Mouse (Mus musculus) embryo, embryonic 11 days (tissue): Measurements from ENCODE around the gene Armc7.
"Not testable (repeated sequence)": the region's sequence is repeated elsewhere in the genome, so short reads cannot be mapped to it uniquely, and the experiment has no call there.

Experiments used
- DNase-seq: peaks from one replicate; pipeline ENCODE4 v3.0.0-alpha.2; 2015

Armc7 gene

DNA sequence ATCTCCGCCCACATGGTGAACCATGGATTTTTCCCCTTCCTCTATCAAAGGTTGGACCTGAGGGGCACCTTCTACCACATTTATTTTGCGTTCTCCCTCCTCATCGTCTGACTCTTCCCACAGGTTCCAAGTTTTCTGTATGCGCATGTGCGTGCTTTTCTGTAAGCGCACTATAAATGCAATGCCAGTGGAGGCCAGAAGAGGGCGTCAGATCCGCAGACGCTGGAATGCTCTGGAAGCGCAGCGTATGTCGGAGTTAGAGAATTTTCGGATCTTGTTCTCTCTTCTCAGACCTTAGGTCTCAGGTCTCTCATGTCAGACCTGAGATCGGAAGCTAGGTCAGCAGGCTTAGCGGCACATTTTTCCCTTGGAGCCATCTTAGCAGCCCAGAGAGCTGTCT, 19.8 kb upstream of the Armc7 start:
- DNase-seq: no peak

GRCm38 (mm10) chr11:115456182-115456581, 19.3 kb upstream of the Armc7 start:
- DNase-seq: no peak

DNA sequence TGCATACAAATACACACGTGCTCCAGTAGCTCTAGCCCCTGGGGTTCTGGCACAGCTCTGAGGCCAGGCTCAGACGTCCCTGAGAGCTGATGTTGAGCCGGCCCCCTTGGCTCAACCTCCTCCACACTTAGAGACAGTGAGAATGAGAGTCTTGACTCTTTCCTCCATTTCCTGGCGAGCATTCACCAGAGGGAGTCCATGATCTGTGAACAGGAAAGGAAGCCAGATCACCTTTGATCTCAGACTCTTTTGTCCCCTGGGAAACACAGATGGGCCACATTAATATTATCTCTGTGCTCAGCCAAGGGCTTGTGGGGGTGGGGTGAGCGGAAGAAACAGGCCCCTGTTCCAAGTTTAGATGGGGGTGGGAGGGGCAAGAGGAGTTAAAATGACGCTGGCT, 18.1 kb upstream of the Armc7 start:
- DNase-seq: peak; percentile 26

GRCm38 (mm10) chr11:115460976-115461375, 14.5 kb upstream of the Armc7 start:
- DNase-seq: no peak

DNA sequence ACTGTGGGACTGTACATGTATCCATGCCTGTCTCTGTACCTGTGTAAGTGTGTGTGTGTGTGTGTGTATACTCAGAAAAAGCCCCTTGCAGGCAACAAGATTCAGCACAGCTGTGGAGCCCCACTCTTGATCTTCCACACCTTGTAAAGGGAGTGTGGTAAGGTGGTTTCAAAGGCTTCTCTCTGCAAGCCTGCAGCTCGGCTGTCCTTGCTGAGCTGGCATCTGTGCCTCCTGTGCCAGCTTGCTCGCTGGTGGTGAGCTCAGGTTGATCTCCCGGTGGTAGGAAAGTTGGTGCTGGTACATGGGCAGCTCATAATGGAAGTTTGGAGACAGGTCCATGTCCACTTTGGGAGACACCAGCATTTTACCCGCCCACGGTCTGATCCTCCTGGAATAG, 13.6 kb upstream of the Armc7 start:
- DNase-seq: no peak

DNA sequence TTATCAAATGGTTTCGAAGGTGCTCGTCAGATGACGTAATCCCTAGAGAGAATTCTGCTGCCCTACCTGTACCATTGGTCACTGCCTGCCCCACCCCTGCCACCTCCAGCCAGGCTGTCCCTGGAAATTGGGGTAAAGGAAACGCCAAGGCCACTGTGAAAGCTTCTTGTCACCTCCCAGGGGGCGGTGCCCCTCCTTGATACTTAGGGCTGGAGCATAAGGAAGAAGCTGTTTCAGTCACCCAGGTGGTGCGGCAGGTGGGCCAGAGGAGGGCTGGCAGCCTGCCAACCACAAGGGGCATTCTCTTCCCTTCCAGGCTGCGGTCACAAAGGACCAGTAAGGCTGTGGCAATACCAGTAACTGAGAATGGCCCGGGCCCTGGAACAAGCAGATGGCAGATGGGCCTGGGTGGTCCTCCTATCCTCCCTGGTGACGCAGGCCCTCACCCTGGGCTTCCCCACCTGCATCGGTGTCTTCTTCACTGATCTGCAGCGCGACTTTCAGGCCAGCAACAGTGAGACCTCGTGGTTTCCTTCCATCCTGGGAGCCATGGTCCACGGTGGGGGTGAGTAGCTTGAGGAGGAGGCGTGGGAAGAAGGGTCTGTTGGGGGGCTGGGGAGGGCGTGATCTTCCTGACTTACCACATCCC, 13.1 kb upstream of the Armc7 start, which contains the start of gene Slc16a5:
Gene Slc16a5, plus strand, starts transcription at position 232 of the 649 bp plus-strand sequence.
- DNase-seq: no peak

GRCm38 (mm10) chr11:115463397-115463796, 12.1 kb upstream of the Armc7 start:
- no peak for DNase-seq

GRCm38 (mm10) chr11:115464851-115465250, 10.6 kb upstream of the Armc7 start:
- DNase-seq: no peak

DNA sequence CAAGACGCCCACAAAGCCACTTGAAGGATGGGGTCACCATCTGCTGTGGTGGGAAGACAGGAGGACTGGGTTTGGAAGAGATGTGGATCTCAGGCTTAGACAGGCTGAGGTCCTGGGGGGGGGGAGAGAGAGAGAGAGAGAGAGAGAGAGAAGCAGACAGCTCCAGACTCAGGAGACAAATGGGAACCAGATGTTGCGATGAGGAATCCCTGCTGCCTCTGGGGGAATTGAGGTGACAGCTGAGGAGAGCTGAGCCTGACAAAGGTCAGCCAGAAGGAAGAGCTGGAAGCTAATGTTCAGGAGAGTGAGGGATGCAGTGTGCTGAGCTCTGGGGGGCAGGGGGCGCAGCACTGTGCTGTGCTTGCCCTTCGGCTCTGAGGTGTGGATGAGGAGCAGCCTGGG, 8.2 kb upstream of the Armc7 start:
- DNase-seq: peak; percentile 83

DNA sequence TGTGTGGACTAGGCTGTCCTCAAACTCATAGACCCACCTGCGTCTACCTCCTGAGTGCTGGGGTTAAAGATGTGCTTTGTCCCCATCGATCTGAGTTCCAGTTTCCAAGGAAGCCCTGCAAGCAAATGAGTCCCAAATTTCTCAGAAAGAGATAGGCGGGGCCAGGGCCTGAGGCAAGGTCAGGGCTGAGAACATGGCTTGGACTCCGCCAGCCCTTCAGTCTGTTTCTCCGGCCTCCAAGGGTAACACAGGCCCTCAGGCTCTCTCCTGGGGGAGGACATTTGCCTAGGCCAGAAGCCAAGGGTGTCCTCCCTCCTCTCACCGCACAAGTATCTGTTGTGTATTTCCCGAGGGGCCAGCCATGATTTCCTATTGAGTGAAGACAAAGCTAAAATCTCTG, 3.3 kb upstream of the Armc7 start:
- no peak for DNase-seq

DNA sequence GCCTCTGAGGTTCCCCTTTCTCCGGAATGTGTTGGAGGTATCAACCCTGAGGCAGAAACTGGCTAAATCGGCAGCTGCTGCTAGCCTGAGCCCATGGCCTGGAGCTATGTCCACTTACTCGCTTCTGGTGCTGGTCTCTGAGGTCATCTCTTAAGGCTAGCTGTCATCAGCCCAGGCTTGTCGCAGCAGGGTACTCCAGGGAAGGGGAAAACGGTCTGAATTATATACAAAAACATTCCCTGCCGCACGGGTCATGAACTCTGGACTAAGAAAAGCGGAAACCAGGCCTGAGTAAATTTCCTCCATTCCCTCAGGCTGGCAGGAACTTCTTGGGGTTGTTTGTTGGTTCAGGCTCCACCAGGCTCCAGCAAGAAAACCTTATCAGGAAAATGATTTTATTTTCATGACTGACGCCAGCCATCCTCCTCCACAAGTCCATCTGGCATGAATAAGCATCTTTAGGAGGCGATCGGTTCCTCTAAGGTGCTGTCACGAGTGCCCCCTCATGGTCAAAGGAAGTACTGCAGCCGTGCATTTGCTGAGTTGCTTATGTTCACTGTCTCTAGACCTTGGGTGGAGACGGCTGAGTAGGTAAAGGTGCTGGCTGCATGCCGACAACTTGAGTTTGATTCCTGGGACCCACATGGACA, 1.7 kb upstream of the Armc7 start:
- peak; percentile 92 for DNase-seq

- no peak for DNase-seq
Observed at GRCm38 (mm10) chr11:115475758-115476237, 331 bp downstream of the Armc7 start.

- DNase-seq: not testable (repeated sequence)
Observed at GRCm38 (mm10) chr11:115476630-115477029, 1.2 kb downstream of the Armc7 start.

DNA sequence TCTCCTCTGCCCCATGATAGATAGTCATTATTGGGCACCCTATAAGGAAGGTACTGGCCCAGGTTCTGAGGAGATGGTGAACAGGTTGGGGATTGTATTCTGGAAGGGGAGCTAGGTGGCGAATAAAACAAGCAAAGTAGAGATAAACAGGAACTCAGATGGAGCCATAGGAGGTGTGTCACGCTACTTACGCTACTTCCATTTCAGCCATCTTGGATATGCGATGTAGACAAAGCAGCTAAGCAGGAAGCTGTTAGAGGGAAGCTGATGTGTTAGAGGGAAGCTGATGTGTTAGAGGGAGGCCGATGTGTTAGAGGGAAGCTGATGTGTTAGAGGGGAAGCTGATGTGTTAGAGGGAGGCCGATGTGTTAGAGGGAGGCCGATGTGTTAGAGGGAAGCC, 1.9 kb downstream of the Armc7 start:
- not testable (repeated sequence) for DNase-seq

- DNase-seq: no peak
Observed at GRCm38 (mm10) chr11:115478296-115478938, 3.0 kb downstream of the Armc7 start.

DNA sequence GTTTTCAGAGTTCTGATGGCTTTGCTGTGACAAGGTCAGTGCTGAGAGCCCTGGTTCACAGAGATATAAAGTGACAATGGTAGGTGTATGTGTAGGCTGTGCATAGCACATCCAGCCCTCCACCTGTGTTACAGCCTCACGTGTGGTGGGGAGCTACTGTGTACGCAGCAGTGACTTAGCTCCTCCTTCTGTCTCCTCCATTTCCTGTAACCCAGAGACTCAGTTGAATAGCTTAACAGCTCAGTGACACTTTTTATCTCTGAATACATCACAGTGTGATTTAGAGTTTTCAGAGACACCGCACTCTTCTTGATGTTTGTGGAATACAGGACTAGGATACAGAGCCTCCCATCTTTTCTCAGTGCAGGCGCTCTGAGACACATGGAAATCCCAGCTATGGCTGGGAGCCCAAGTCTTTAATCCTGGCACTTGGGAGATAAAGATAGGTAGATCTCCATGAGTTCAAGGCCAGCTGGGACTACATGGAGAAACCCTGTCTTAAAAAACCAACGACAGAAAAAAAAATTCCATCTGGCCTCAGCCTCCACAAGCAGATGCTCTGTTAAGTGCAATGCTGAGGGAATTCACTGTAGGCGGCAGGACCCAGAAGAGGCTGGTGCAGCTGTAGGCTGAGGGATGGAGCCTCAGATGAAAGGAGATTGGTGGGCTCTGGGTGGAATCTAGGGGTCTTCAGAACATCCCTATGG, 6.2 kb downstream of the Armc7 start:
- DNase-seq: no peak

DNA sequence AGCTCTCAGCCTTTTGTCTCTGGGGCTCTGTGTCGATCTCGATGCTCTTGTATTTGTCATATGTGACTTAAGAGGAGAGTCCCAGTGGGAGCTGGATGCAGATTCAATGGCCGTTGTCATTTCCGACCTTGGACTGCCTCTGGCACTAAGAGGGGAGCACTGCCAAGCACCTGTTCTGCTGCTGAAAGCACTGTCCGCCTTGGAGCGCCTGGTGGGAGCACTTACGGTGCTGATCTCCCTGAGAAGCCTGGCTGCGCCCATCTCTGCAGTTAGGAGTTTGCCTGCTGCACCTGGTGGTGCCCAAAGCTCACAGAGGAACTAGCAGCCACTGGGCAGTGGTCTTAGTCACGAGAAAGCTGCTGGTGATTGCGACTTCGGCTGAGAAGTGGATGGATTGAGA, 7.8 kb downstream of the Armc7 start:
- no peak for DNase-seq

GRCm38 (mm10) chr11:115483726-115484125, 8.3 kb downstream of the Armc7 start:
- peak; percentile 76 for DNase-seq

GRCm38 (mm10) chr11:115485155-115485554, 9.7 kb downstream of the Armc7 start:
- peak; percentile 71 for DNase-seq

DNA sequence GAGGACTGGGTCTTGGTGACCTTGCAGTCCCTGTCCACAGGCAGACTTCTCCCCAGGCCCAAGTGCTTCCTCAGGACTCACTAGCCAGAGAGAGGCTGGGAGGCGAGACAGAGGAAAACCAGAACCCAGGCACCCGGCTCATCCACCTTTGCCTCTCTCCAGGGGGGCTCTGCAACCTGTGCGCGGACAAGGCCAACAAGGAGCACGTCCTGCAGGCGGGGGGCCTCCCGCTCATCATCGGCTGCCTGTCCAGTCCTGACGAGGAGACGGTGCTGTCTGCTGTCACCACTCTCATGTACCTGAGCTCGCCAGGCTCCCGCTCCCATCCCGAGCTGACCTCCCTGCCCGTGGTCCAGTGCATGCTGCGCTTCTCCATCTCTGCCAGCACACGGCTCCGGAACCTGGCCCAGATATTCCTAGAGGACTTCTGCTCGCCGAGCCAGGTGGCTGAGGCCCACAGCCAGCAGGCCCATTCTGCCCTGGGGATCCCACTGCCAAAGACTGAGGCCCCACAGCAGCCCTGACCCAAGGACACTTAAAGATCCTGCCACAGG, 13.2 kb downstream of the Armc7 start:
- no peak for DNase-seq

GRCm38 (mm10) chr11:115490441-115491355, 15.2 kb downstream of the Armc7 start:
- no peak for DNase-seq
